Mouse (Mus musculus): ENCODE measurements around the gene Wasf1.

DNA sequence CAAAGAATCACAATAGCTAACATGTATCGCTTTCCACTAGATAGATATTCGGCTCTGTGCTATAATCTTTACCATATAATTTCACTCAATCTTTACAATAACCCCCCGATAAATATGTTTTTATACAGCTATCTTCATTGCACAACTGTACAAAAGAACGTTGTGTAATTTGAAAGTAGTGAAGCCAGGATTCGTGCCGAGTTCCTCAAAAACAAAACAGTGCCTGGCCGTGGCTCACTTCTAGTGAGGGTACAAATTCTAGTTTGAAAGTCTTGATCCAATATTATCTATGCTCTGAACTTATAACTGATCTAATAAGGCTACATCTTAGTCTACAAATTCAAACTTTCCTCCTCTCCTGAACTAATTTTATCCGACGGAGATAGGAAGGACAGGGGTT, 942 bp upstream of the Wasf1 start:
- TF ChIP-seq CTCF (IDR thresholded peaks at IDR 0.05; ENCODE audit: low read depth) (no peak), EP300 (IDR thresholded peaks at IDR 0.05; ENCODE audit: low read depth) (no peak)

Measured in heart, postnatal 0 days (tissue).